Mouse (Mus musculus): Measurements from ENCODE around the gene Duoxa2. TPM values are rescaled to one million over a fixed set of nuclear protein-coding genes. Genes with fewer than 3 reads are reported as not detected.
A peak's percentile ranks its signal among the peaks of the same experiment; 100 is the strongest.

Gene Duoxa2
- polyA plus RNA-seq, 1 experiment from 2014 or later: 0.26 TPM

DNA sequence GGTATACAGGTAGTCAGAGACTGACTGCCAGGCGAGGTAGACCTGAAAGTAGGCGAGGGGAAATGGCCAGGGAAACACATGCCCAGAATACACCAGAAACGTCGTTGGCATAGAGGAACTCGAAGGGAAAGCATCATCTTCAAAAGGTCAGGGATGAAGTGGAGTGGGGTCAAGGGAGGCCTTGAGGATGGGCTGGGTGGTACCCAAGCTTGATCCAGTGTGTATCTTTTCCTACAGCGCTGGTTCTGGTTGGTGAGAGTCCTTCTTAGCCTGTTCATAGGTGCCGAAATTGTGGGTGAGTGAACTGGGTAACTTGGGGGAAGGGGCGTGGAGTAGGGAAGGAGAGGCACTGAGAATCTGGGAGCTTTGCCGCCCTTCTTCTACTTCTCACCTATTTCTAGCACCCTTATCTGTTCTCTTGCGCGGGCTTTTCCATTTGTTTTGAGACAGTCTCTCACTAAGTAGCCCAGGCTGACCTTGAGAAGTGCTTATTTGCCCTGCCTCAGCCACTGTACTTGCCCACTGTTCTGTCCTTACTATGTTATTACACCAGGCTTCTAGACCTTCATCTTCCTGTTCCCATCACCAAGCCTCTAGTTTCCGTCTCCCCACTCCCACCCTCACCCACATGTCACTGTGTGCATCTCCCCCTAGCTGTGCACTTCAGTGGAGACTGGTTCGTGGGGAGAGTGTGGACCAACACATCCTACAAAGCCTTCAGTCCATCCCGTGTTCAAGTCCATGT lies 1.4 kb downstream of the Duoxa2 start:
- no peak for DNase-seq (ENCODE audit: low spot score)
- 7% methylated on average over 14 of the region's 14 CpGs for WGBS
- H3K27me3 ChIP-seq (ENCODE audit: insufficient read depth, poor library complexity, severe bottlenecking): peaks cover 100% of the 10 kb centered on the region
- H3K4me3 ChIP-seq: 0 out of 2 replicates have a peak overlapping the region, but pooled peaks have one; percentile 5
- H3K36me3 ChIP-seq: no peaks in the 10 kb centered on the region
- no peaks in the 10 kb centered on the region for H3K9me3 ChIP-seq
- no peak overlapping the region for H3K27ac ChIP-seq
- H3K4me1 ChIP-seq: peaks cover 45% of the 10 kb centered on the region

DNA sequence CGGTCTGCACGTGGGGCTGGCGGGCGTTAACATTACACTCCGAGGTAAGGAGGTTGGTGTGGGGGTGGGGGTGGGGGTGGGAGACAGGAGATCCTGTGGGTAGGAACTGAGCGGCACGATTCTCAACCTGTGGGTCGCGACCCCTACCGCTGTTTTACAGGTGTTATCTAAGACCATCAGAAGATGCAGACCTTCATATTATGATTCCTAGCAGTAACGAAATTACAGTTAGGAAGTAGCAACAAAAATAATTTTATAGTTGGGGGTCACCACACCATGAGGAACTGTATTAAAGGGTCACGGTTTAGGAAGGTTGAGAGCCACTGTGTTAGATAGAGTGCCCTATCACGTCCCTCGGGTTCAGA lies 1.9 kb downstream of the Duoxa2 start:
- Histone ChIP-seq H3K4me1 (peaks cover 45% of the 10 kb centered on the region), H3K27ac (no peak overlapping the region), H3K9me3 (no peaks in the 10 kb centered on the region), H3K27me3 (ENCODE audit: insufficient read depth, poor library complexity, severe bottlenecking) (peaks cover 100% of the 10 kb centered on the region), H3K4me3 (peak overlapping the region; percentile 57; the same call in 1 of the 2 replicates), H3K36me3 (no peaks in the 10 kb centered on the region)
- no peak for DNase-seq (ENCODE audit: low spot score)
- WGBS: 7% methylated on average over 14 of the region's 14 CpGs

GRCm38 (mm10) chr2:122301081-122301920 lies 2.6 kb downstream of the Duoxa2 start:
- WGBS: 2% methylated on average over 48 of the region's 48 CpGs
- H3K27ac ChIP-seq: 0 out of 2 replicates have a peak overlapping the region, but pooled peaks have one; percentile 38
- peaks cover 100% of the 10 kb centered on the region for H3K27me3 ChIP-seq (ENCODE audit: insufficient read depth, poor library complexity, severe bottlenecking)
- H3K4me3 ChIP-seq: peak overlapping the region; percentile 57
- DNase-seq (ENCODE audit: low spot score): no peak
- no peaks in the 10 kb centered on the region for H3K9me3 ChIP-seq
- peaks cover 45% of the 10 kb centered on the region for H3K4me1 ChIP-seq
- H3K36me3 ChIP-seq: no peaks in the 10 kb centered on the region

DNA sequence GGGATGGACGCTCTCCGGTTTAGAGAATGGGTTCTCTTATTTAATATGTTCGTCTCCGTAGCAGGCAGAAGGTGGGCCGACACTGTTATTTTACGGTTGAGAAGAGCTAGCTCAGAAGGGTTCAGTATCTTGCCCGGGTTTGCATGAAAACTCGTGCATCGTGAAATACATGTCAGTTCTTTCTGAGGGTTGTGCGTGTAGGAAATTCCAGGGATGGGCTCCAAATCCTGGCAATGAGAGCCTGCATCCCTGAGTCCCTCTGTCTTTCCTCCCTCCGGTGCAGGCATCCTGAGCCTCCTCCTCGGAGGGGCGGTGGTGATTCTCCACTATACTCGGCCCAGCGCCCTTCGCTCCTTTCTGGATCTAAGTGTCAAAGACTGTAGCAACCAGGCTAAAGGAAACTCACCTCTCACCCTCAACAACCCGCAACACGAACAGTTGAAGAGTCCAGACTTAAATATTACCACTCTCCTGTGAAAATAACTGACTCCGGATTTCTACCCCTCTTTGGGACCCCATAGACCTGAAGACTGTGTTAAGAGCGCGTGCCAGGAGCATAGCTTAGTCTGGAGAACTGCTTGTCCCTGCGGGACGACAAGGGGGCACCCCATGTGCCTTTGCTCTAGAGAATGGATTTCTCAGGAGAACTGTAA lies 3.3 kb downstream of the Duoxa2 start:
- 9% methylated on average over 23 of the region's 23 CpGs for WGBS
- Histone ChIP-seq H3K4me1 (peaks cover 40% of the 10 kb centered on the region), H3K27me3 (ENCODE audit: insufficient read depth, poor library complexity, severe bottlenecking) (peaks cover 100% of the 10 kb centered on the region), H3K4me3 (peak overlapping the region; percentile 57), H3K36me3 (no peaks in the 10 kb centered on the region), H3K27ac (no peak overlapping the region), H3K9me3 (no peaks in the 10 kb centered on the region)
- DNase-seq (ENCODE audit: low spot score): no peak

GRCm38 (mm10) chr2:122302574-122303241 lies 4.0 kb downstream of the Duoxa2 start:
- Histone ChIP-seq H3K27me3 (ENCODE audit: insufficient read depth, poor library complexity, severe bottlenecking) (peaks cover 100% of the 10 kb centered on the region), H3K9me3 (no peaks in the 10 kb centered on the region), H3K36me3 (no peaks in the 10 kb centered on the region), H3K27ac (no peak overlapping the region), H3K4me3 (no peak overlapping the region), H3K4me1 (peaks cover 34% of the 10 kb centered on the region)
- WGBS: 11% methylated on average over 9 of the region's 9 CpGs
- no peak for DNase-seq (ENCODE audit: low spot score)

DNA sequence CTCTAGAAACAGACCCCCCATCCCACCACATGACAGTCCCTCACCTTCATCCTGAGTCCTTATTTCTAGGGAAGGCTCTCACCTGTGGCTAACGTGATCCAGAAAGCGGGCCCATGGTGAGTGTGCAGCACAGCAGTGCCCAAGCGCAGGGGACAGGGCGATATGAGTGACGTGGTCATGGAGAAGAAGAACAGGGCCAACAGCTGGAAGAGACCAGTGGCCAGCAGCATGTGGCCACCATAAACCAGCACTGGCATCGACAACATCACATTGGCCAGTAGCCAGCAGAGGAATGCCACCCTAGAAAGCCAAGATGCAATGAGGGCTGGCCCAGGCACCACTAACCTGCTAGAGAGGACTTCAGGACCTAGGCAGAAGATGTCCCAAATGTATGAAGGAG lies 5.8 kb downstream of the Duoxa2 start:
- H3K4me1 ChIP-seq: peaks cover 18% of the 10 kb centered on the region
- H3K9me3 ChIP-seq: no peaks in the 10 kb centered on the region
- WGBS: 79% methylated on average over 6 of the region's 6 CpGs
- H3K27me3 ChIP-seq (ENCODE audit: insufficient read depth, poor library complexity, severe bottlenecking): peaks cover 100% of the 10 kb centered on the region
- no peaks in the 10 kb centered on the region for H3K36me3 ChIP-seq
- H3K4me3 ChIP-seq: no peak overlapping the region
- H3K27ac ChIP-seq: no peak overlapping the region
- no peak for DNase-seq (ENCODE audit: low spot score)

DNA sequence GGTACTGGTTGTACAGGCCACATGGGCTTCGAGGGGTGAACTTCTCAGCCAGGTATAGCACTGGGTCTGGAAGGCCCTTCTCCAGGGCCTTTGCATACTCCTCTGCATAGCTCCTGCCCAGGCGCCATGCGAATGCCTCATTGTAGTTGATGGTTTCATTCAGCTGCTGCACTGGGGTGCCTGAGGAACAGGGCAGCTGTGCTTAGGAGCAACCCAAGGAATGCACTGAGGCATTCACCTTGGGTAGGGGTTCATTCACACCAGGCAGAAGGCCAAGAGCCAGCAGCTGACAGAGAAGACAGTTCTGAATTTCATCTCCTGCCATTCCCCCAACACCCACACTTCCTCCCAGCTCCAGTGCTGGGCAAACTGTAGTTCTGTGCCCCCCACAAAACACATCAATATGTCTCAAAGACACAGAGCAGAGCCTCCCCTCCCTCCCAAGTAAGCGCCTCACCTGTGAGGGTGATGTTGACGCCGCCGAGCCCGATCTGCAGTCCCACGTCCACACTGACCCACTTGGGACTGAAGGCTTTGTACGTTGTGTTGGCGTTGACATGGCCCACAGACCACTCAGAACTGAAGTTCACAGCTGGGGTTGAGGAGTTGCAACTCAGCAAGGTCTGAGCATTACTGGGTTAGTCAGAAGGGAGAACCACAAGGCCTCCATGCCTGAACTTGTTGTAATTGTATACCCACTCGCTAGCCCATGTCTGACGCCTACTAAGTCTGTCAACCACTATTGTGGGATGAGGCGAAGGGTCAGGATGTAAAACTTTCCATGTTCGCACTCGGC lies 6.6 kb downstream of the Duoxa2 start:
- Histone ChIP-seq H3K4me1 (peaks cover 14% of the 10 kb centered on the region), H3K36me3 (no peaks in the 10 kb centered on the region), H3K4me3 (no peak overlapping the region), H3K9me3 (no peaks in the 10 kb centered on the region), H3K27ac (no peak overlapping the region), H3K27me3 (ENCODE audit: insufficient read depth, poor library complexity, severe bottlenecking) (peaks cover 100% of the 10 kb centered on the region)
- 78% methylated on average over 16 of the region's 16 CpGs for WGBS
- DNase-seq (ENCODE audit: low spot score): no peak

DNA sequence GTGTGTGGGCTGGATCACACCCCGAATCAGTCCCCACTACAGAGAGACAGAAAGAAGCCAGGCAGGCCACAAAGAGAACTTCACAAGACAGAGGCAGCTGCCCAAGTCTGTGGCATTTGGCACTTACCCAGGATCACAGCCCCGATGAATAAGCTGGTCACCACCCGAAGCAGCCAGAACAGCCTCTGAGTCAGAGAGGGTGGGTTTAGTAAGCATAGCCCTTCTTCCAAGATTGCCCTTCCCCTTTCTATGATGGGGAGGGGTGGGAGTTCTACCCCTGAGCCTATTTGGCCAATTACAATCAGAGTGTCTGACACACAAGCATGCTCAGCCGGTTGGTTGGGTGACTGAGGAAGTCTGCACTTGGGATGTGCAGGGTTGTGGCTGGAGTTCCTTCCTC lies 7.5 kb downstream of the Duoxa2 start:
- 58% methylated on average over 4 of the region's 4 CpGs for WGBS

DNA sequence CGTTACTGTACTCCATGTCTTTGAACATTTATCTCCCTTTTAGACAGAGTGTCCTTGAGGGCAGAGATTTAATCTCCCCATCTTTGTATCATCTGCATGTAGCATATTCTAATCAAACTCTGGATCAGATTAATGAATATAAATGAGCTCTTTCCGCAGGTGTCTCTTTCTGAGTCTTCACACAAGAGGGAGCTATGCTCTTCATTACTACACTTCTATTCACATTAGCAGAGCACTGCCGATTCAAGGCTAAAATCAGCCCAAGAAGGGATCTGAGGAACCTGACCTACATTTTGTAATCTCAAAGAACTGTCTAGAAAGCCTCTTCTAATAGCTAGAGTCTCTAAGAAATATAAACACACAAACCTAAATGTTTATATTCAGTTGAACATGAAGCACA lies 10.9 kb downstream of the Duoxa2 start:
- H3K36me3 ChIP-seq: no peaks in the 10 kb centered on the region
- no peak for DNase-seq (ENCODE audit: low spot score)
- WGBS: 45% methylated on average over 3 of the region's 3 CpGs
- H3K9me3 ChIP-seq: no peaks in the 10 kb centered on the region
- peaks cover 11% of the 10 kb centered on the region for H3K4me1 ChIP-seq
- peaks cover 99% of the 10 kb centered on the region for H3K27me3 ChIP-seq (ENCODE audit: insufficient read depth, poor library complexity, severe bottlenecking)
- H3K4me3 ChIP-seq: no peak overlapping the region
- no peak overlapping the region for H3K27ac ChIP-seq

More for the DNA sequence above, 7.5 kb downstream of the Duoxa2 start:
- Histone ChIP-seq H3K27me3 (ENCODE audit: insufficient read depth, poor library complexity, severe bottlenecking) (peaks cover 100% of the 10 kb centered on the region), H3K9me3 (no peaks in the 10 kb centered on the region), H3K4me1 (peaks cover 10% of the 10 kb centered on the region), H3K4me3 (no peak overlapping the region), H3K27ac (no peak overlapping the region), H3K36me3 (no peaks in the 10 kb centered on the region)
- no peak for DNase-seq (ENCODE audit: low spot score)

DNA sequence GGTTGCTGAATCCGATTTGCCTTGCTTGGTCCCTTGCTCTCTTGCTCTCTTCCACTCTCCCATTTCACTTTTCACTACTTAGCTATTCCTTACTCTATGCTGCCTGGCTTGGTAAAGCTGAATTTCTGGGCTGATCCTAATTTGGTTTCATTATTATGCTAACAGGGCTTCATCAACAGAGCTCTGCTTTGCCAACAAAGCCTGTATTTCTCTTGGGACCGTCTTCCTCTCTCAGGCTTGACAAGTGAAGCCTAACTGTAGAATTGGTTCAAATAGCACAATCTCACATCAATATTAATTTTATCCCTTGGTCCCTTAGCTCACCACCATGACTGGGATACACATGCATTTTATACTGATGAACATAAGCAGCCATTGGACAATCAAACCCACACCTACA lies 12.9 kb downstream of the Duoxa2 start:
- Histone ChIP-seq H3K9me3 (no peaks in the 10 kb centered on the region), H3K4me1 (peaks cover 11% of the 10 kb centered on the region), H3K27ac (no peak overlapping the region), H3K36me3 (no peaks in the 10 kb centered on the region), H3K27me3 (ENCODE audit: insufficient read depth, poor library complexity, severe bottlenecking) (peaks cover 99% of the 10 kb centered on the region), H3K4me3 (no peak overlapping the region)
- DNase-seq (ENCODE audit: low spot score): no peak
- 63% methylated on average over 2 of the region's 2 CpGs for WGBS

- Histone ChIP-seq H3K9me3 (no peaks in the 10 kb centered on the region), H3K36me3 (no peaks in the 10 kb centered on the region), H3K27me3 (ENCODE audit: insufficient read depth, poor library complexity, severe bottlenecking) (peaks cover 99% of the 10 kb centered on the region), H3K4me1 (peaks cover 11% of the 10 kb centered on the region), H3K4me3 (peak overlapping the region; percentile 50), H3K27ac (no peak overlapping the region)
- DNase-seq (ENCODE audit: low spot score): no peak
- 4% methylated on average over 27 of the region's 27 CpGs for WGBS
These were observed 14.2 kb downstream of the Duoxa2 start for GRCm38 (mm10) chr2:122312722-122313417.

Data from heart, embryonic 10.5 days (tissue).